Mouse (Mus musculus): ENCODE data around the gene Nek6. TPM values are rescaled to one million over a fixed set of nuclear protein-coding genes. Genes with fewer than 3 reads are reported as not detected.

Gene Nek6
- polyA plus RNA-seq (2015; fragmentation: Nextera tagmentation; extraction: Ambion mirVana), result 72.1 and 75.3 TPM in 2 replicates

DNA sequence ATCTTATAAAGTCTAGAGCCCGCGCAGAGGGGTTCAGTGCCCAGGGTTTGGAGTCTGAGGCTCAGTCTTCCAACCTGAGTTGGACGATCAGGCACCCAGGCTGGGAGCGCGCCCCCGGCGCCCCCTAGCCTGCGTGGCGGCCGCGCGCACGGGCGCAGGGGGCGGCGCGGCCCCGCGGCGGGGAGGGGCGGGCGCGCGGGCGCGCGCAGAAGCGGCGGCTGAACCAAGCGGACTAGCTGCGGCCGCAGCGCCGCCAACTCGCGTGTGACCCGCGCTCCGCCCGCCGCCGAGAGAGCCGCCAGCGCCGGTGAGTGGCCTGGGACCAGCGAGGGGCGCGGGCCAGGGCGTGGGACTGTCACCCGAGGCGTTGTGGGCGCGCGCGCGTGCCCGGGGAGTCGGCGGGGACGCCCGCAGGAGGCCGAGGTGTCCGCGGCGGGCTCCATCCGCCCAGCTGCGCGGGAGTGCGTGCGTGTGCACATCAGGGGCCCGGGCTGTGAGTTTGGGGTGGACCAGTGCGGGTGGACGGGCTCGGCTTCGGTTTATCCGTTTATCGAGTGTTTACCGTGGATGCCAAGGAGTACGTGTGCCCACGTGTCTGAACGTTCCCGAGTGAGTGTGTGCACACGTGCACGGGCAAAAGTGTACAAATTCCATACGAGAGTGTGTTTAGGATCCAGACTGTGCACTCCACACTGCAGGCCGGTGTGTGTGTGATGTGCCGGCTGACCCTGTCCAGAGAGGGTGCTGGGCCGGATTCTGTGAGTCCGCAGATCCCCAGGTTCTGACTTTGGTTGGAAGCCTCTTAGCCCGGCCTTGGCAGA, at the start of gene Nek6:
Gene Nek6, plus strand, starts transcription at position 157 of the 821 bp plus-strand sequence.
- H3K4me1 ChIP-seq (ENCODE audit: insufficient read depth, low read length), result peaks cover 34% of the 10 kb centered on the region
- H3K27me3 ChIP-seq (ENCODE audit: insufficient read depth, low read length), result no peaks in the 10 kb centered on the region
- peak within 1 kb of the TSS; percentile 74 for H3K4me2 ChIP-seq (replicated peaks; ENCODE audit: low read depth, low read length)
- under 1% methylated on average over 80 of the region's 90 CpGs for WGBS
- peak within 1 kb of the TSS; percentile 84 for H3K27ac ChIP-seq (ENCODE audit: low read length)
- H3K9me3 ChIP-seq (ENCODE audit: low read length), result no peaks in the 10 kb centered on the region
- ATAC-seq (ENCODE audit: low FRiP score, low TSS enrichment), result peak; percentile 79
- H3K9ac ChIP-seq (replicated peaks; ENCODE audit: low read length), result peak within 1 kb of the TSS; percentile 88
- H3K36me3 ChIP-seq (ENCODE audit: insufficient read depth, low read length), result no peaks in the 10 kb centered on the region
- peak within 1 kb of the TSS; percentile 72 for H3K4me3 ChIP-seq (ENCODE audit: low read length)

DNA sequence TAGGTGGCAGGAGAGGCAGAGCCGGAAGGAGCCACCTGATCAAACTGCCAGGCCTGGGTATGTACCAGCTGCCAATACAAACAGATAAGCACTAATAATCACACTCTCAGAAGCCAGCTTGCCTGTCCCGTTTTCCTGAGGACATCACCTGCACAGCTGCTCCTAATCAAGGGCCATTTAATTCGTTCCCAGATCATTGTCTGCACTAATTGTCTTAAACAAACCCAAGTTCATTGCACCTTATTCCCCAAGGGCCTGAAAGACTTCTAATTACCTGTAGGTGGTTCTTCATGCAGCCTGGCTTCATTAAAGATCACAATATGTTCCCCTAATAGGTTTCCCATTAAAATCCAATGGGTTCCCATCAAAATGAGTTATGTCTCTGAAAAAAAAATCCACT, 49.1 kb upstream of the Nek6 start:
- H3K4me3 ChIP-seq (ENCODE audit: low read length), result no peak overlapping the region
- H3K36me3 ChIP-seq (ENCODE audit: insufficient read depth, low read length), result no peaks in the 10 kb centered on the region
- no peaks in the 10 kb centered on the region for H3K27me3 ChIP-seq (ENCODE audit: insufficient read depth, low read length)
- H3K4me2 ChIP-seq (replicated peaks; ENCODE audit: low read depth, low read length), result no peak overlapping the region
- H3K27ac ChIP-seq (ENCODE audit: low read length), result no peak overlapping the region
- no peaks in the 10 kb centered on the region; the same call in 1 of the 2 replicates for H3K4me1 ChIP-seq (ENCODE audit: insufficient read depth, low read length)
- no peak overlapping the region for H3K9ac ChIP-seq (replicated peaks; ENCODE audit: low read length)
- WGBS, result 54% methylated on average over 3 of the region's 3 CpGs
- no peaks in the 10 kb centered on the region for H3K9me3 ChIP-seq (ENCODE audit: low read length)
- ATAC-seq (ENCODE audit: low FRiP score, low TSS enrichment), result no peak

- Histone ChIP-seq H3K9me3 (ENCODE audit: low read length) (no peaks in the 10 kb centered on the region), H3K27me3 (ENCODE audit: insufficient read depth, low read length) (no peaks in the 10 kb centered on the region), H3K4me3 (ENCODE audit: low read length) (no peak overlapping the region), H3K9ac (replicated peaks; ENCODE audit: low read length) (no peak overlapping the region), H3K36me3 (ENCODE audit: insufficient read depth, low read length) (no peaks in the 10 kb centered on the region), H3K4me2 (replicated peaks; ENCODE audit: low read depth, low read length) (no peak overlapping the region), H3K4me1 (ENCODE audit: insufficient read depth, low read length) (no peaks in the 10 kb centered on the region), H3K27ac (ENCODE audit: low read length) (no peak overlapping the region)
- no peak for ATAC-seq (ENCODE audit: low FRiP score, low TSS enrichment)
- 78% methylated on average over 4 of the region's 4 CpGs for WGBS
These were observed 42.6 kb upstream of the Nek6 start for GRCm38 (mm10) chr2:38468845-38469244.

DNA sequence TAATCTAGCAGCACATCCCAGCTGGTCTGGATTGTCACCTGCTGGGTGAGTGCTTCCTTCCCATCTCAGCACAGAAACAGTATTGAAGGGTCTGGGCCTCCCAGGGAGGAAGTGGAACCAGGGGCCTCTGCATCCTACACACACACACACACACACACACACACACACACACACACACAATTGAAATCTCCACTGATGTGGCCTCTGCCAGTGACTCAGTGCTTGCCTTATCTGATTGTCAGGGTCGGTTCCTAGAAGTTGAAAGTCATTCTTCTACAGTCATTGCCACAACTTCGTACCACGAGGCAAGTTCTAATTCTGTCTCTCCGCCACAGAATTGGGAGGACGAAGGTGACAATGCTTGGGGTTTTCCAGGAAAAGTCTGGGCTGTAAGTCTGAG, 39.7 kb upstream of the Nek6 start:
- Histone ChIP-seq H3K36me3 (ENCODE audit: insufficient read depth, low read length) (no peaks in the 10 kb centered on the region), H3K9ac (replicated peaks; ENCODE audit: low read length) (no peak overlapping the region), H3K9me3 (ENCODE audit: low read length) (no peaks in the 10 kb centered on the region), H3K4me2 (replicated peaks; ENCODE audit: low read depth, low read length) (no peak overlapping the region), H3K4me1 (ENCODE audit: insufficient read depth, low read length) (no peaks in the 10 kb centered on the region), H3K27ac (ENCODE audit: low read length) (no peak overlapping the region), H3K27me3 (ENCODE audit: insufficient read depth, low read length) (no peaks in the 10 kb centered on the region), H3K4me3 (ENCODE audit: low read length) (no peak overlapping the region)
- 64% methylated on average over 5 of the region's 5 CpGs for WGBS
- no peak for ATAC-seq (ENCODE audit: low FRiP score, low TSS enrichment)

GRCm38 (mm10) chr2:38472829-38473228, 38.6 kb upstream of the Nek6 start:
- no peaks in the 10 kb centered on the region for H3K36me3 ChIP-seq (ENCODE audit: insufficient read depth, low read length)
- no peak overlapping the region for H3K9ac ChIP-seq (replicated peaks; ENCODE audit: low read length)
- no peaks in the 10 kb centered on the region for H3K9me3 ChIP-seq (ENCODE audit: low read length)
- ATAC-seq (ENCODE audit: low FRiP score, low TSS enrichment), result no peak
- no peak overlapping the region for H3K4me3 ChIP-seq (ENCODE audit: low read length)
- no peak overlapping the region for H3K27ac ChIP-seq (ENCODE audit: low read length)
- no peak overlapping the region for H3K4me2 ChIP-seq (replicated peaks; ENCODE audit: low read depth, low read length)
- H3K27me3 ChIP-seq (ENCODE audit: insufficient read depth, low read length), result no peaks in the 10 kb centered on the region
- H3K4me1 ChIP-seq (ENCODE audit: insufficient read depth, low read length), result no peaks in the 10 kb centered on the region

DNA sequence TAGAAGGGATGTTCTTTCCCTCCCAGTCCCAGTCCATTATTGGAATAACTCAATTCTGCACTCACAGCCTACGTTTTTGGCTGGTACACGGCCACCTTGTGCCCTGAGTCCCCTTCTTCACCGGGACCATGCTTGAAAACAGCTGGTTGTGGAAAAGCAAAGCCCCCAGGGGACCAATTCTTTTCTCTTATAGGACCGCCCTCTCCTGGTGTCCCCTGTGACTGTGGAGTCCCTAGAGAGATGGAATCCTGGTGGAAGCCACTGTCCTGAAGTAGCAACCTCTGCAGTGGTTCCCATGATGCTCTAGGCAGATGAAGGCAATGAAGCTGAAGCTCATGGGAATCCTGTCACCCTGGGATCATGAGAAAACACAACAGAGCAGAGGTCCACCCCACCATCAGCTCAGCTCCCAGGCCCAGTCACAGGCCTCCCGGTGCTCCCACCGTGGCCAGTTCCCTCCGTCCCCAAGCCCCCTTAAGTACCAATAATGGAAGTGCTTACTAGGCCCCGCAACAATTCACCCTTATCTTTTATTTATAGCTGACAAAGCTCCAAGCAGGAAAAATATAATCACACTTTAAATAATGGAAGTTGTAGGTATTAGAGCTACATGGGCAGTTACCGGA, 34.5 kb upstream of the Nek6 start:
- Histone ChIP-seq H3K4me1 (ENCODE audit: insufficient read depth, low read length) (no peaks in the 10 kb centered on the region), H3K27ac (ENCODE audit: low read length) (no peak overlapping the region), H3K9ac (replicated peaks; ENCODE audit: low read length) (no peak overlapping the region), H3K4me2 (replicated peaks; ENCODE audit: low read depth, low read length) (no peak overlapping the region), H3K9me3 (ENCODE audit: low read length) (no peaks in the 10 kb centered on the region), H3K27me3 (ENCODE audit: insufficient read depth, low read length) (no peaks in the 10 kb centered on the region), H3K36me3 (ENCODE audit: insufficient read depth, low read length) (no peaks in the 10 kb centered on the region), H3K4me3 (ENCODE audit: low read length) (no peak overlapping the region)
- 67% methylated on average over 9 of the region's 9 CpGs for WGBS
- ATAC-seq (ENCODE audit: low FRiP score, low TSS enrichment), result no peak

DNA sequence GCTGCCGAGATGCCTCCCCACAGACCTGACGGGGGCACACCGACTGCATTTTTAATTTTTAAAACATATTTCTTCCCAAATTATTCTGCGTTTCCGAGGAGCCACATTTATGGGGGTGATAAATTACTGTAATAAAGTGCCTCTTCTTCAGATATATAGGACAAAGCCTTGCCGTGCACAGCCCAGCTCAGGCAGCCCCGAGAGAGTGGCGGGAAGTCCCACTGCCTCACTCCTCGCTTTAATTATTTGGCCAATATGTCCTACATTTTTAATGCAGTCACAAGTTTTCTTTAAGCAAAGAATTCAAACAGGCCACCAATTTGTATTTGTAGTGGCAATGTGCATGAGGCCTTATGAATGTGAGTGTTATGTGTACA, 34.0 kb upstream of the Nek6 start:
- Histone ChIP-seq H3K4me3 (ENCODE audit: low read length) (no peak overlapping the region), H3K9ac (replicated peaks; ENCODE audit: low read length) (no peak overlapping the region), H3K9me3 (ENCODE audit: low read length) (peaks cover 4% of the 10 kb centered on the region; the same call in 1 of the 2 replicates), H3K4me1 (ENCODE audit: insufficient read depth, low read length) (no peaks in the 10 kb centered on the region), H3K4me2 (replicated peaks; ENCODE audit: low read depth, low read length) (no peak overlapping the region), H3K27ac (ENCODE audit: low read length) (no peak overlapping the region), H3K27me3 (ENCODE audit: insufficient read depth, low read length) (no peaks in the 10 kb centered on the region), H3K36me3 (ENCODE audit: insufficient read depth, low read length) (no peaks in the 10 kb centered on the region)
- 61% methylated on average over 9 of the region's 9 CpGs for WGBS
- no peak for ATAC-seq (ENCODE audit: low FRiP score, low TSS enrichment)

DNA sequence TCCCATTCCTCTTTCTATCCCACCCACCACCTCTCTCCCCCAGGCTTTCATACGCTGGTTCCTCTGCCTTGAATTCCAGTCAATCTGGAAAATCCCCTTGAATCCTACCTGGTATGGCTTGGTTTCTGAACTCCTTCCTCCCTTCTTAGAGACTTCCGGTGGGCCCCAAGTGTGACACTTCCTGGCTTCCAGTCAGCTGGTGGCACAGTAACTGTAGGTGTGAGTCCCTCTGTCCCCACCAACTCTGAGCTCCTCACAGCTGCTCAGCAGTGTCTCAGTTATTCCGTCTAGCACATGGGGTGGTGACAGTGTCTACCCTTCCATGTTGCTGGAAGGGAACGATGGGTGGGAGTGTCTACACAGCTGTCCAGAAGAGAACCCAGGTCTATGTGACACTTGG, 32.8 kb upstream of the Nek6 start:
- WGBS, result 84% methylated on average over 4 of the region's 4 CpGs
- H3K4me2 ChIP-seq (replicated peaks; ENCODE audit: low read depth, low read length), result no peak overlapping the region
- H3K27me3 ChIP-seq (ENCODE audit: insufficient read depth, low read length), result no peaks in the 10 kb centered on the region
- H3K36me3 ChIP-seq (ENCODE audit: insufficient read depth, low read length), result no peaks in the 10 kb centered on the region
- H3K4me1 ChIP-seq (ENCODE audit: insufficient read depth, low read length), result no peaks in the 10 kb centered on the region
- no peak overlapping the region for H3K27ac ChIP-seq (ENCODE audit: low read length)
- no peak for ATAC-seq (ENCODE audit: low FRiP score, low TSS enrichment)
- peaks cover 4% of the 10 kb centered on the region; the same call in 1 of the 2 replicates for H3K9me3 ChIP-seq (ENCODE audit: low read length)
- H3K9ac ChIP-seq (replicated peaks; ENCODE audit: low read length), result no peak overlapping the region
- no peak overlapping the region for H3K4me3 ChIP-seq (ENCODE audit: low read length)

DNA sequence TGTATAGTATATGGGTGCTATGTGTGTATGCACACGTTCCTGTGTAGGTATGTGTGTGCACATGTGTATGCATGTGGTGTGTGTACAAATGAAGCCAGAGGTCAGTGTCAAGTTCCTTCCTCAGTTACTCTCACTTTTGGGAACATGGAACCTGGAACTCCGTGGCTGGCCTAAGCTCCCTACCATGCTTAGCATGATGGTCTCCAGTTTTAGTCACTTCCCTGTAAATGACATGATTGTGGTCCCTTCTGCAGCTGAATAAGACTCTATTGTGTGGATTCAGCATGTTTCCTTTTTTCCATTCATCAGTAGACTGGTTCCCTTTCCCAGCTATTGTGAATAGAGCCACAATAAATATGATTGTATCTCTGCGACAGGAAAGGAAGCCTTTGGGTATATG, 31.9 kb upstream of the Nek6 start:
- Histone ChIP-seq H3K9ac (replicated peaks; ENCODE audit: low read length) (no peak overlapping the region), H3K4me1 (ENCODE audit: insufficient read depth, low read length) (0 out of 2 replicates have a peak, but pooled peaks cover 3% of the 10 kb centered on the region), H3K27ac (ENCODE audit: low read length) (0 out of 2 replicates have a peak overlapping the region, but pooled peaks have one; percentile 22), H3K9me3 (ENCODE audit: low read length) (peaks cover 4% of the 10 kb centered on the region; the same call in 1 of the 2 replicates), H3K4me2 (replicated peaks; ENCODE audit: low read depth, low read length) (no peak overlapping the region), H3K4me3 (ENCODE audit: low read length) (no peak overlapping the region), H3K27me3 (ENCODE audit: insufficient read depth, low read length) (no peaks in the 10 kb centered on the region), H3K36me3 (ENCODE audit: insufficient read depth, low read length) (no peaks in the 10 kb centered on the region)
- 68% methylated on average over 3 of the region's 3 CpGs for WGBS
- no peak for ATAC-seq (ENCODE audit: low FRiP score, low TSS enrichment)
